Mouse (Mus musculus): Measurements from ENCODE around the gene Rpl3. TPM values are rescaled to one million over a fixed set of nuclear protein-coding genes. Genes with fewer than 3 reads are reported as not detected.

Rpl3 gene
- polyA plus RNA-seq, 1 experiment: 778 TPM

GRCm38 (mm10) chr15:80072579-80073255 is 19.0 kb downstream of the Rpl3 start:
- DNase-seq (ENCODE audit: extremely low spot score in 1 of 2, low spot score in 1 of 2): no peak

- DNase-seq (ENCODE audit: extremely low spot score in 1 of 2, low spot score in 1 of 2): no peak
These were observed 19.7 kb downstream of the Rpl3 start for GRCm38 (mm10) chr15:80071951-80072437.

DNA sequence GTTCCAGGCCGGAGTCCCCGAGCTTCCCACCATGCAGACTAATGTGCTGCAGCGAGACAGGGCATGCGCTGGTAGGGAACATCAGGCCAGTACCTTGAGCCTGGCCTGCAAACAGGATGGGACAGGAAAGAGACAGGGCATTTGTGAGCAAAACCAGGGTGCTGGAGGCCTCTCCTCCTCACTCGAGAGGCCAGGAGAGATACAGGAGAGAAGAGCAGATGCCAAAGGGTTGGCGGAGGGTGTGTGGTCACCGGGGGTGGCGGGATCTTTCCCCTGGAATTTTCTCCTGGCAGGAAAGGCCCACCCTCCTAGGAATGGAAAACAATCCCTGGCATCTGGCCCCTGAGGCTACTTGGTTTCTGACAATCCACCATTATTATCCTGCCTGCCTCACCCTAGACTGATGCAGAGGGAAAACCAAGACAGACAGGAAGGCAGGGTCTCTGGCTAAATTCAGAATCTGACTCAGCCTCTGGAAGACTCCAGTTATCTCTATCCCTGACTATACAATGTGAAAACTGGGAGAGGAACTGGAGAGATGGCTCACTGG is 21.5 kb downstream of the Rpl3 start:
- DNase-seq (ENCODE audit: extremely low spot score in 1 of 2, low spot score in 1 of 2): no peak

DNA sequence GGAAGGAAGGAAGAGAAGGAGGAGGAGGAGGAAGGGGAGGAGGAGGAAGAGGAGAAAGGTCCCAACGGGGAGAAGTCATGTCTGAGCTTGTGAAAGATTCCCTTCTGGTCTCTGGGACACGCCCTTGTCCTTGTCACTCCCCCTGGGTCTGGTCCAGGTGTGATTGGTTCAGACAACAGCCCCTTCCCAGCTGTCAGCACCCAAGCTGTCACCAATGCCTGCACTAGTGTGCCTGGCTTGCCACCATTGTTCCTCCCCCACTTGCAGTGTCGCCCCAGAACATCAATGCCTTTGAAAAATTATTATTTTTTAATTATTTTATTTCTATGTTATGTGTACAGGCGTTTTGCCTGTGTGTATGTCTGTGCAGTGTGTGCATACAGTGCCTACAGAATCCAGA is 22.5 kb downstream of the Rpl3 start:
- no peak for DNase-seq (ENCODE audit: extremely low spot score in 1 of 2, low spot score in 1 of 2)

DNA sequence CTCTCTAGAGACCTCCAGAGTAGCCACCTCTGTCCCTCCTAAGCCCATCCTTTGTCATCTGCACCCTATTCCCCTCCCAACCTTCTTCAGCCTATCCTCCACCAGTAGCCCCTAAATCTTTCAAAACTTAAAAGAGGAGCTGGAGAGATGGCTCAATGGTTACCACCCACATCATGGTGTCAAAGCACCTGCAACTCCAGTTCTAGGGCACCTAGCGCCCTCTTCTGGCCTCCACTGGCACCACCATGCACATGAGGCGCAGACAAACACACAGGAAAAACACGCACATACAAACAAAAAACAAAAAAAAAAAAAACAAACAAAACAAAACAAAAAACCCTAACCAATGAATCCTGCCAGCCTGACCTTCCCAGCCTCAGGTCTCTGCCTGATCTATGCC is 25.1 kb downstream of the Rpl3 start:
- DNase-seq (ENCODE audit: extremely low spot score in 1 of 2, low spot score in 1 of 2): no peak

GRCm38 (mm10) chr15:80065414-80065813 is 26.3 kb downstream of the Rpl3 start:
- no peak for DNase-seq (ENCODE audit: extremely low spot score in 1 of 2, low spot score in 1 of 2)

DNA sequence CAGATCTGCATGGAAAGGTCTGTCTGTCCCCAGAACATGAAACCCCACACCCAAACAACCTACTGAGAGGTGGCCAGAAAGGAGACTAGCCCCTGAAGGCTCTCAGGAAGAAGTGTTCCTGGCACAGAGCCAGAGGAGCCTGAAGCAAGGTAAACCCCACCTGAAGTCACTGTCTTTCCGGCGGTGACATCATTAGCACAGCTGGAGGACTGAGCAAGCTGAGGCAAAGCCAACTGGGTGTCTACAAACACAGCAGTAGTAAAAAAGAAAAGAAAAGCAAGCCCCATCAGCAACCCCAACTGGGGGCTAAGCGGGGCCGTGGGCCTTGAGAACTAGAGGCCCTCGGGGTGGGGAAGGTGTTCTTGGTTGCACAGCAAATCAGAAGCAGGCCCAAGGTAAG is 26.7 kb downstream of the Rpl3 start:
- DNase-seq (ENCODE audit: extremely low spot score in 1 of 2, low spot score in 1 of 2): no peak

DNA sequence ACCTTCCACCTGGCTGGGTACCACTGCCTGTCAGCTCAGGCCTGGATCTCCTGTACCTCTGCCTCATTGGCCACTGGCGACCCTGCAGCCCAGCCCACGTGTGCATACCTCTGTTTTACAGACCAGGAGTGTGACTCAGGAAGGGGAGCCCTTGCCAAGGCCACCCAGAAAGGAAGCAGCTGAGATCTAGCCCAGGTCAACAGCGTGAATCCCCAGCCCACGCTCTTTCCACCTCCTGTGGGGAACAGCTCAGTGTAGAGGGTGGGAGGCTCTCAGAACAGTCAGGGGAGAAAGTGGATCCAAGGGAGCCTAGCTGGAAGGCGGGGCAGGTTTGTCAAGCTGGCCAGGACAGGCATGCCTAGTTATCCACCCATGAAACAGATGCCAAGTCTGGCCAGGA is 28.8 kb downstream of the Rpl3 start:
- DNase-seq (ENCODE audit: extremely low spot score in 1 of 2, low spot score in 1 of 2): no peak

GRCm38 (mm10) chr15:80062339-80062738 is 29.3 kb downstream of the Rpl3 start:
- no peak for DNase-seq (ENCODE audit: extremely low spot score in 1 of 2, low spot score in 1 of 2)

DNA sequence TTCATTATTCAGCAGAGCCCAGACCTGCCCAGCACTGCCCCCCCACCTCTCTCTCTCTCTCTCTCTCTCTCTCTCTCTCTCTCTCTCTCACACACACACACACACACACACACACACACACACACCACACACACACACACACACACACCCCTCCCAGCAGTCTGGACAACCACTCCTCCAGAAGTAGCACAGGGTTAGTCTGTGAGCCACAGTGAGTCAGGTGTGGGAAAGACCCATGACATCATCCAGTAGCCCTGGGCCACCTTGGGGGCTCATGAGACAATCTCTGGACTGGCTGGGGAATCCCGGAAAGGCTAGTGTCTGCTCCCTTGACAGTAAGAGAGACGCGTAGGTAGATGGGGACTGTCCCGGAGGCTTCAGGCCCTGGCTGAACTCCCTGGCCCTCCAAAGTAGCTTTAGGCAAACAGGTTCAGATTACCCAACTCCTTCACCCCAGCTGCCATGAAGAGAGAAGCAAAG is 30.6 kb downstream of the Rpl3 start:
- DNase-seq (ENCODE audit: extremely low spot score in 1 of 2, low spot score in 1 of 2): no peak

DNA sequence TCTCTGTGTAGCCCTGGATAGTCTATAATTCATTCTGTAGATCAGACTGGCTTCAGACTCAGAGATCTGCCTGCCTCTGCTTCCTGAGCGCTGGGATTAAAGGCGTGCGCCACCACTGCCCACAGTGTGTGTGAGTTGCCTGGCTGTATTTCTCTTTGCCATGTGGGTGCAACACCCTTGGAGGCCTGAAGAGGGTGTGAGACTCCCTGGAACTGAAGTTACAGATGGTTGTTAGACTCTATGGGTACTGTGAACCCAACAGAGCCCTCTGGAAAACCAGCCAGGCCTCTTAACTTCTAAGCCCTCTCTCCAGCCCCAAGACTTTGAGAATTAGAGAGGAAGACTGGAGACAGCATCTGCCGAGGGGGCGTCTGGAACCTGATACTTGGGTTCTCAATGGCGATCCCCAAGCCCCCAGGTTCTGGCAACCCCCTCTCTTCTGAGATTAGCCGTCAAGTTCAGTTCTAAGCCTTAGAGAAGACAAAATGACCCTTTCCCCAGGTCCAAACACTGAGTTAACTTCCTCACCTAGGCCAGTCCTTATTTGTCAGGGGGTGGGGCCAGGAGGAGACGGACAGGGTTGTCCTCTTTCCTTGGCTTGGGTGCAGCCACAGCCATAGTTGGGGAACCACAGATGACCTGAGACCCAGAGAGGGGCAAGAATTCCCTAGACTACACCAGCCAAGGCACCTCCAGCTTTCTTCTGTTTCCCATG is 31.2 kb downstream of the Rpl3 start:
- DNase-seq (ENCODE audit: extremely low spot score in 1 of 2, low spot score in 1 of 2): no peak

DNA sequence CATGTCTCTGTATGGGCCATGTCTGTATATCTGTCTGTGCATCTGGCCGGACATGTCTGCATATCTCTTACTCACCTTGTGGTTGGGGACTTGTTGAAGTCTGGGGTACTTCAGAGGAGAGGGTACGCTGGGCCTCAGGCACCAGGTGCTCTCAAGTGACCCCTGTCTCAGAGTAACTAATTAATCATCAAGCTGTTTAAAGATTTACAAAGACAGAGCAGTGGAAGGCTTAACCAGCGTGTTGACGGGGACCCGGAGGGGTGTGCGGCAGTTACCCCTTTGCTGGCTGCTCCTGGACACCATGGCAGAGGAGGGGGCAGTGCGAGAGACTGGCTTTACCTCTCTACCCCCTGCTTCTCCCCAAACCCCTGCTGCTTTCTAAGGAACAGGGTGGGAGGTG is 32.1 kb downstream of the Rpl3 start:
- DNase-seq (ENCODE audit: extremely low spot score in 1 of 2, low spot score in 1 of 2): no peak

DNA sequence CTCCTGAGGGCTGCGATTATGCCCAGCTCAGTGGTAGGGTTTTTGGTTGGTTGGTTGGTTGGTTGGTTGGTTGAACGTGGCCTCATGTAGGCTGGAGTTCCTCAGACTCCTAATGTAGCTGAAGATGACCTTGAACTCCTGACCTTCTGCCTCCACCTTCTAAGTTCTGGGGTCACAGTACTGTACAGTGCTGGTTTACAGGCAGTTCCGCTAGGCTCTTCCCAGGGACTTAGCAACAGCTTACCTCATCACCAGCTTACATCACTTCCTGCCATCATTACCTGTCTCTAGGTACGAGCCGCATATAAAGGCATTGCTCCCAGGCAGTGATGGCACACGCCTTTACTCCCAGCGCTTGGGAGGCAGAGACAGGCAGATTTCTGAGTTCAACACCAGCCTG is 33.5 kb downstream of the Rpl3 start:
- no peak for DNase-seq (ENCODE audit: extremely low spot score in 1 of 2, low spot score in 1 of 2)

DNA sequence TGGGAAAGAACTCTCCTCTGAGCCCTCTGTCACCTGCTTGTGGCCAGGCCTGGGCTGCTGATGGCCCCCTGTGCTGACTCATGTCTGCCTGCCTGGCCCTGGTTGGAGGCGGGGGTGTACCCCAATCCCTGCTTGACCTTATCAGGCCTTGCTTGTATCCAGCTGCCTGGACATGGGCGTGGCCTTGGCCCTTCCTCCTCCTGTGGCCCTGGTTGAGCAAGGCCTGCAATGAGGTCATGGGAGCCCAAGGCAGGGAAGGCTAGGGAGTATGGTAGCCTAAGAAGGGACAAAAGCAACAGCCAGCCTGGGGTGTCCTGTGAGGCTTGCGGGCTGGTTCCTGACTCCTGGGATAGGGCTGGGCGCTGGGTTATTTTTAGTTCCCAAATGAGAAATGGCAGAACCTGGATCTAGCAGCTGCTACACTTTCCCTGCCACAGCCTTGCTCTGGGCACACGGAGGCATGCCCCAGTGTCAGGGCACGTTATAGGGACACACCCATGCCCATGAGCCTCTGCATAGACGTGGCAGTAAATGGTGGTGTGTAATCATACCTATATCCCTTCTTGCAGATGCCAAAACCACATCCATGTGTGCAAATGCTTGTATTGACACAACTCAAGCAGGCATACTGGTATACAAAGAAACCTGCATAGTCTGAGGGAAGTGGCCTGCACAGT is 37.5 kb downstream of the Rpl3 start:
- DNase-seq (ENCODE audit: extremely low spot score in 1 of 2, low spot score in 1 of 2): no peak

GRCm38 (mm10) chr15:80053381-80054033 is 38.2 kb downstream of the Rpl3 start:
- DNase-seq (ENCODE audit: extremely low spot score in 1 of 2, low spot score in 1 of 2): no peak

GRCm38 (mm10) chr15:80051782-80052181 is 39.9 kb downstream of the Rpl3 start:
- no peak for DNase-seq (ENCODE audit: extremely low spot score in 1 of 2, low spot score in 1 of 2)

GRCm38 (mm10) chr15:80051092-80051761 is 40.4 kb downstream of the Rpl3 start:
- DNase-seq (ENCODE audit: extremely low spot score in 1 of 2, low spot score in 1 of 2): no peak

- no peak for DNase-seq (ENCODE audit: extremely low spot score in 1 of 2, low spot score in 1 of 2)
These were observed 41.6 kb downstream of the Rpl3 start for GRCm38 (mm10) chr15:80050093-80050492.

DNA sequence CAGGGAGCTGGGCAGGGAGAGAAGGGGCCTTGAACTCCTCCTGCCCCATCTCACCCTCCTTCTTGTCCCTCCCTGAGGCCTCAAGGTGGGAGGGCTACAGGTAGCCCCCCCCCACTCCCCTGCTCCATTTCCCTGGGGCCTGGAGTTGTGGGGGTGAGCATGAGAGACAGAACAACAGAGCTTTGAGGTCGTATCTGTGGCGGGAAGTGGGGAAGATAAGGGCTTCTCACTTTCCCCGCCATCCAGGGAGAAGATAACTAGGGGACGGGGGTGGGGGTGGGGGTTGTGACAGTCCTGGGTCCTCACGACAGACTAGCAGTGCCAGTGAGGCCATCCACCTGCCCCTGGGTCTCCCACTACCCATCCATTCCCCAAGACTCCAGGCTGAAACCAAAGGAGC is 43.7 kb downstream of the Rpl3 start:
- DNase-seq (ENCODE audit: extremely low spot score in 1 of 2, low spot score in 1 of 2): no peak

GRCm38 (mm10) chr15:80047242-80047641 is 44.4 kb downstream of the Rpl3 start:
- no peak for DNase-seq (ENCODE audit: extremely low spot score in 1 of 2, low spot score in 1 of 2)

Measured in frontal cortex, adult 2 months (tissue).